Mouse (Mus musculus): ENCODE measurements around the gene Cript.
"Not testable (repeated sequence)": the region's sequence is repeated elsewhere in the genome, so short reads cannot be mapped to it uniquely, and the experiment has no call there.

GRCm38 (mm10) chr17:87078217-87078616 lies 52.9 kb downstream of the Cript start:
- not testable (repeated sequence) for TF ChIP-seq POLR2A (IDR thresholded peaks at IDR 0.05; ENCODE audit: control insufficient read depth in 1 of 2, insufficient read depth in 1 of 2, low read depth in 1 of 2, low read length in 2 of 2, poor library complexity in 1 of 2); POLR2AphosphoS2 (IDR thresholded peaks at IDR 0.05; ENCODE audit: low read length); ELF1 (IDR thresholded peaks at IDR 0.05; ENCODE audit: low read depth, low read length); USF1 (IDR thresholded peaks at IDR 0.05; ENCODE audit: low read depth, low read length); UBTF (IDR thresholded peaks at IDR 0.05; ENCODE audit: borderline replicate concordance, insufficient read depth, low read depth, low read length); CHD1 (IDR thresholded peaks at IDR 0.05; ENCODE audit: low read depth, low read length); SIN3A (IDR thresholded peaks at IDR 0.05; ENCODE audit: low read length); POLR2AphosphoS5 (IDR thresholded peaks at IDR 0.05; ENCODE audit: borderline replicate concordance, low read depth, low read length); CTCF (IDR thresholded peaks at IDR 0.05 in 2 of 3, conservative IDR thresholded peaks at IDR 0.05 in 1 of 3; ENCODE audit: control insufficient read depth in 1 of 3, insufficient read depth in 1 of 3, low read depth in 2 of 3, low read length in 3 of 3, poor library complexity in 1 of 3, severe bottlenecking in 1 of 3); EP300 (IDR thresholded peaks at IDR 0.05; ENCODE audit: low read depth in 1 of 2, low read length in 2 of 2); ZC3H11A (IDR thresholded peaks at IDR 0.05; ENCODE audit: low read depth, low read length); BHLHE40 (IDR thresholded peaks at IDR 0.05; ENCODE audit: borderline replicate concordance, low read depth, low read length); GATA1 (IDR thresholded peaks at IDR 0.05; ENCODE audit: low read depth, low read length)
